Mouse (Mus musculus) layer of hippocampus, adult 9-11 months (tissue): ENCODE measurements around the gene Pax2.

Experiments used
- DNase-seq: peaks from one replicate; pipeline ENCODE4 v3.0.0; 2022

The Pax2 gene

GRCm38 (mm10) chr19:44788488-44788887 is 32.6 kb downstream of the Pax2 start:
- no peak for DNase-seq

- no peak for DNase-seq
These were observed 36.1 kb downstream of the Pax2 start for GRCm38 (mm10) chr19:44791981-44792380.

DNA sequence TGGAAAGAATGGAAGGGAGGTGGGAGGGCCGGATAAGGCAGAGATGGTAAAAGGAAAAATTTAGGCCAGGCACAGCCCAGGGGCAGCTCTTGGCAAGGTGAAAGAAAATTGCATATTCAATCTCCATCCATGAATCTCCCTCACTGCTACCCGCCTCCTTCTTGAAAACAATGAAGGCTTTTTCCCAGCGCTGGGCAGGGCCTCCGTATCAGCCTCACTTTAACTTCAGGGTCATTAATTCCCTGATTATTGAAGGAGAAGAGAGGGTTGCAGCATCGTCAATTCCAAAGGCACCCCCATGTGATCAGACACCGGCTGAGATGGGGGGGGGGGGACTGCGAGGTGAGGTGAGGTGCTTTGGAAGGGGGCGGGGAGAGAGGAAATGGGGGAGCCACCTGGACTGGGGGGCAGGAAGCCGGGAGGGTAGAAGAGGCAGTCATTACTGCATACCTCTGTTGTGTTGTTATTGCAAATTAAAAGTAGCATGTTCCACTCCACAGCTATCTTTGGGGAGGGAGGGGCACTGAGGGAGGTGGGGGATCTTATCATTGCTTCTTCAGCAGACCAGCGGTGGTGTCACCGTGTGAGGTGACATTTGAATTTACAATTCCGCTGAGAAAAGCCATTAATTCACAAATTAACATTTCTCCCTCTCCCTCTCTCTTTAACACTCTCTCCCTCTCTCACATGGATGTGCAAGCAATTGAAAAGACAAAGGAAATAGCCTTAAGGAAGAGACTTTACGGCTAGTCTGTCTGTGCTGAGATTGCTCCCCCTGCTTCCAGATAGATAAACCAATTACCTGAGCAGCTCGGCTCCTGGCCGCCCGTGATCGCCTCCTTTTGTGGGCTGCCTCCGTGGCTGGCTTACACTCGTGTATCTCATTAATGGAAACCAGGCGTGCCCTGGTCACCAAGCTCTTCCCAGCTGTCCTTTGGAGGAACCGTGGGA is 41.5 kb downstream of the Pax2 start:
- no peak for DNase-seq

- no peak for DNase-seq
These were observed 42.9 kb downstream of the Pax2 start for GRCm38 (mm10) chr19:44798731-44799130.

DNA sequence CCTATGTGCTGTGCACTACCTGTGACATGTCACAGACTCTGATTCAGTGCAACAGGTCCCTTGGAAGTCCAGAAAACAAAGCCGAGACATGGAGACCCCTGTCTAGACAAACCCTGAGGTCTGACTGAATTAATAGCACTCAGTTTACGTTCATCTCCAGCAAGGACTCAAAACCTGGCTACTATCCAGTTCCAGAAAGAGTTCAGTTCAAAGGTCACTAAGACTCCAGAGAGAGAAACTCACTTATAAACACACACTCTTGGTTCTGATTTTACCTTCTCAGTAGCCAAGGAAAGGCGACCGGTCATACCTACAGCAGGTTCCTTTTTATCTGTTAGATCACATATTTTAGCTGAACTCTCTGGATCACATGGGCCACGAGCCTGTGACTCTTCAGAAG is 43.3 kb downstream of the Pax2 start:
- DNase-seq = no peak

DNA sequence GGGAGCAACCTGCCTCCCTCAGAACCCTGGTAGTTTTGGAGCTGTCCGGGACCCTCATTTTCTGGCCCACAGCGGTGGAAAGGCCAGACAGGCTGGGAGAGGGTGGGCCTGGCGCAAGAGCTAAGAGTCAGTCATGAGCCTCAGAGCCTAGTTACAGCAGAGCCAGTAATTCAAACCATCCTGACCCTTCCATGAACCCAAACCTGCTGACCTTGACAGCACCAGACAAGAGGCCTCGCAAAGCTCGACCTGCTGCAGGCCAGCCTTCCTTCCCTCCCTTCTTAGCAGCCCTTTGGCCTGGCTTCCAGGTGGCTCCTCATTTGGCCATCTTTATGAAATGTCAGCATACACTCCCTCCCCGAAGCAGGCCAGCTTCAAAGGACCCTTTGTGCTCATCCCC is 44.5 kb downstream of the Pax2 start:
- no peak for DNase-seq

GRCm38 (mm10) chr19:44808734-44809133 is 52.9 kb downstream of the Pax2 start:
- no peak for DNase-seq

- no peak for DNase-seq
These were observed 57.0 kb downstream of the Pax2 start for GRCm38 (mm10) chr19:44812666-44813429.

DNA sequence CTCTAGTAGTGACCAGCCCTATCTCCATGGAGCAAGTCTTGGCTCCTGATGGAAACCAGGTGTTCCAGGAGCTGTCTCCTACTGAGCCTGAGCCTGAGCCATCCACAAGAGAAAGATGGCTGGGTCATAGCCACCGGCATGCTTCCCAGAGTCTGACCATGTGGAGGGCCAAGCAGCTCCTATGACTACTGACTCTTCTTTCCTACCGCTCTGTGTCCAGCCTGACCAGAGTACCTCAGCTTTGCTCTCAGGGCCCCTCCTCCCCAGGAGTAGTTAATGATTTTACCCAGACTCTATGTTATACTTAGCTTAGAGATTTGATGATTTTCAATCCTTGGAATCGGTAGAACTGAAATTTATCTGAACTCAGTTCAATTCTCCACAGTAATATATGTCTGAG is 59.3 kb downstream of the Pax2 start:
- no peak for DNase-seq

GRCm38 (mm10) chr19:44817403-44818128 is 61.7 kb downstream of the Pax2 start:
- DNase-seq = no peak

DNA sequence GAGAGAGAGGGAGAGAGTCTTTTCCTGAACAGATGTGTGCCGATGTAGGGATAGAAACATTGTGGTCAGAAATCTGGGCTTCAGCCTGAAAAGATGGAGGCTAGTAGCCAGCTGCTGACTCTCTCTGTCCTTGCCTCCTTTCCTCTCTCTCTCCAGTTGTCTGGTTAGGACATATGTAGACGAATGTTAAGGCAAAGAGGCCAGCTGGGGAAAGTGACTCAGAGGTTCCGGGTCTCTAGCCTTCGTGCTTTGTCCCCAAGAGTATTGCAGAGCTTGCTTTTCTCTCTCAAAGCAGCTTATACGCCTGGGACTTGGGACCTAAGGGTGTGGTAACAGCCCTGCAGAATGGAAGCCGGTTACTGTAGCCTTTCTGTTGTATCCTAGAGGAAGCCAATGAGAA is 62.8 kb downstream of the Pax2 start:
- DNase-seq = no peak

DNA sequence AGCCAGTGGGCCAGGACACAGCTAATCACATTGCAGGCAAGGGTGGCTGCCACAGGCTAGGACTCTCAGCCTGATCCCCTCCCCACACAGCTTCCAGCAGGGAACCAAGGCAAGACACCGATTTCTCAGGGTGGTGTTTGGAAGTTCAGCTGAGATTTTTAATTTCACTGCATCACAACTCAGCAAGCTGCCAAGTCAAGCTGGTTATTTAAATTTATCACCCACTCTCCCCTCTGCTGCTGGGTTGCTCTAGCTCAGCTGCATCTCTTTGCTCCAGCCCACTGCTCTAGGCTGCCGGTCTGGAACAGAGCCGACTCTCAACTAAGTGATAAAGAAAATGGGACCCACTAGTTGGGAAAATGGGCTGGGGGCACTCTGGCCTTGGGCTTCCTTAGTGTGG is 65.7 kb downstream of the Pax2 start:
- peak; percentile 70 for DNase-seq

- no peak for DNase-seq
These were observed 66.5 kb downstream of the Pax2 start for GRCm38 (mm10) chr19:44822295-44822694.

DNA sequence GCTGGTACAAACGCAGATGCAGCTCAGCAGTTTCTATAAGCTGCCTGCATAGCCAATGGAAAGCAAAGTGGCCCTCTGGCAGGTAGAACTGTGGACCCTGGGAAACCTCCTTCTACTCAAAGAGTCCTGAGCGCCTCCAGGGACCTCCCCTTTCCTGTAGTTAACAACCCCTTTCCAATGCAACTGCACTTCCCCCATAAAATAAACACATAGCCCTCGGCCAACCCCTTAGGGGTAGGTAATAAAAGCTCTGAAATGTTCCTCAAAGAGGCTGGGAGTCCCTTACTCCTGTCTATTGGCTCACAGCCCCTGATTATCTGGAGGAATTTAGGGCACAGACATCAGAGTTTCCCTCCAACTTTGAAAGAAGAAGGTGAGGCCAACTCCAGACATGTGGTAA is 67.8 kb downstream of the Pax2 start:
- DNase-seq = no peak

GRCm38 (mm10) chr19:44825216-44825768 is 69.4 kb downstream of the Pax2 start:
- no peak for DNase-seq

DNA sequence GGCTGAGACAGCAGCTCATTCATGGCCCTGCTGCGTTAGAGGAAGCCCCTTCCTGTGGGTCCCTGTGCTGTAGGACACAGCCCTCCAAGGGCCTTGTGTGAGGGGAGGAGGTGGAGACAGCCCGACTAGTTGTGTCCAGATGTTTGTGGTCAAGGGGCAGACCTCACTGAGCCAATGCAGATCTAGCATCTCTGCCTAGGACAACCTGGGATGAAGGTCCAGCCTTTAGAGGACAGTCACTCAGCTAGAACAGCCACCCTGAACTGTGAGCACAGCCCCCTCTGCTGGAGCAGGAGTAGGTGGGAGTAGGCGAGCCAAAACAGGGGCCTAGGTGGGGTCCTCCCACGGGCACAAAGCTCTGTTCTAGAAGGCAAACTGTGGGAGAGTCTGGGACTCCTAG is 70.0 kb downstream of the Pax2 start:
- no peak for DNase-seq

DNA sequence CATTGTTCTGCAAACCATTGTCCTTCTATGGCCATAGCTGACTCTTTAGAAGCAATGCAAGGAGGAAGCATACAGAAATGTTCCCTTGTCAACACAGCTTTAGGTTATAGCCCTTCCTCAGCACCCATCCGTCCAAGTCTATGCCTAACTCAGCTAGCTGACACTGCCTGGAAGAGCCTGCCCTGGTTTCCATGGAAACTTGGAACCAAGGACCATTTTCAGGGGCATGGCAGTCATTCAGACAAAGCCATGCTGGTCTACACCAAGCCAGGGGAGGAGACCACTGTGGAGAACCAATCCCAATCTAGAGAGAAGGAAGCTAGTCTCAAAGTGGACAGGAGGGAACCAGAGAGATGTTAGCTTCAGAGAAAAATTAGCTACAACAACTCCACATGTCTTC is 77.5 kb downstream of the Pax2 start:
- DNase-seq = no peak

DNA sequence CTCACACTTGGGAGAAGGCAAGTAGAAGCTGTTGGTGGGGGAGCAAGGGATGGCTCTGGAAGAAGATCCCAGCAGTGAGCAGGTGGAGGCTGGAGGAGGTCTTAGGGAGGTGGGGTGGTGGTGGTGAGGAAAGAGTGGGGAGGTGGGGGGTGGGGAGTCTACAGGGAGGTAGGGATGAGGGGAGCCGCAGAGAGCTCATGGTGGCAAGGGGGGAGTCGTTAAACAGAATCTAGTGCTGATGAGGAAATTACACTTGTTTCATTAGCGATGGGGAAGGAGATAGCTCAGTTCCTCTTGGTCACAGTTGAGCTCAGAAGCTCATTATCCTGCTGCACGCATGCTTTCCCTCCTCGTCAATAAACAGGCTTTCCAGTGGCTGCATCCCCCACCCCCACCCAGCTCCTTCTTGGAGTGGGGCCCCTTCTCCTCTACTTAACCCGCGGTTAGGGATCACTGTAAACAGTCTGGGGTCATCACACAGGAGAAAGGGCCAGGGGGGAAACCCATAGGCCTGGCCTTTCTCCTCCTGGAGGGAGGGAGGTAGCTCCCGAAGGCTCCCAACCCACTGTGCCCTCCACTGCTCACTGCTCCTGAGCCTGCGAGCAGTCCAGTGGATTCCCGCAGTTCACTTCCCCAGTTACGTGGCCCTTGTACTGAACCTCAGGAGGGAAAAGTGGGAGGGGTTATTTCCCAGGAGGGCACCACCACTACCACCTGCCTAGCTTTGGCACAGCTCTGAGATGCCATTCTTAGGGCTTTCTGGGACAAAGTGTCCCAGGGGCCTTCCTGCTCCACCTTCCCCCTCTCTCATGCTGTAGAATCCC is 78.6 kb downstream of the Pax2 start:
- DNase-seq = no peak

DNA sequence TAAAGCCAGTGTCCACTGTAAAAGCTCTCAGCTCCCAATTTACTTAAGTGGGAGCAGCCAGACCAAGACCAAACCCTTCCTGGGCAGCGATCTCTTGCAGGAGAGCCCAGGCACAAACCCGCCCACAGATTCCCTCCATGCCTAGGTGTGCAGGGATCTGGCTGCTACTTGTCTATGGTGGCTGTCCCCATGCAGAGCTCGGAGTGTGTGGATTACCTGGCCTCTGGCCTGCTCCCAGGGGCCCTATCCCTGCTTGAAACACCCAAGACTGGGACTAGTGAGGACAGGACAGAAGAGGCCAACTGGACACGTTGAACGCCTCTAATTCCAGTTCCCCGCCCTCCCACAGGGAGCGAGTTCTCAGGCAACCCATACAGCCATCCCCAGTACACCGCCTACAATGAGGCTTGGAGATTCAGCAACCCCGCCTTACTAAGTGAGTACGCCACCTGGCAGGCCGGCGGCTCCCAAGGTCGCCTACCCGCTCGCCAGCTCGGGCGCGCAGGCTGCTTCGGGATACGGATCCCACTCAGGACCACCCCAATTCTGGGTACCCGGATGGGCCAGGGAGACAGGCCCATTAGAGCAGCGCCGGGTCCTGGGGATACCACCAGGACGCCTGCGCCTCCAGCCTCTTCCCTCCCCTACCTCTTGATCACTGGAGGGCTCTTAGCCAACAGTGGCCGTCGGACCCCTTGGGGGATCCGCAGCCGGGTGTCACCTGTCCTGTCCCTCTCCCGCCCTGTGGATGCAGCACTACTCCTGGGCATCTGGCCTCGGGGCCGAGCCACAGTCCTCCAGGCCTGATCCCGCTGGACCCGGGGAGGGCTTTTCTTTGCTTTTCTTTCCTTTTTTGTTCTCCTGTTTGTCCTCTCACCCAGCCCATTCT is 79.4 kb downstream of the Pax2 start:
- DNase-seq = no peak

- DNase-seq = no peak
These were observed 80.4 kb downstream of the Pax2 start for GRCm38 (mm10) chr19:44835931-44836861.
